Mouse (Mus musculus): Measurements from ENCODE around the gene 4930518I15Rik. TPM values are rescaled to one million over a fixed set of nuclear protein-coding genes. Genes with fewer than 3 reads are reported as not detected.
A peak's percentile ranks its signal among the peaks of the same experiment; 100 is the strongest.
"Not testable (repeated sequence)": the region's sequence is repeated elsewhere in the genome, so short reads cannot be mapped to it uniquely, and the experiment has no call there.

The 4930518I15Rik gene
- polyA plus RNA-seq, 1 experiment from 2014 or later = 10.7 TPM

DNA sequence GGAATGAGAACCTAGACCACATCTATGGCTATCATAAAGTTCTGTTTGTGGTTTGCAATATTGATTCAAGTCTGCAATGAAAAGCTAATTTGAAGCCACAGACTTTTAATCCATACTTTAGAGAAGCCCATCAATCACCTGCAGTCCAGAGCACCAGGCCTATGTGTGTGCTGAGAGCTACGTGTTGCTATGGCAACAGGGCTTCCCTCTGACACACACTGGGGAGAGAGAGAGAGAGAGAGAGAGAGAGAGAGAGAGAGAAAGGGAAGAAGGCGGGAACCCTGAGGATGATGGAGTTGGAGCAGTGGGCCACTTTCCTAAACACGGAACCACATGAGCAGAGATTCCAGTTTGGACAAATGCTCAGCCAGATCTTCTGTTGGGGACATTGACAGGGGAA, 34.5 kb upstream of the 4930518I15Rik start:
- no peak for DNase-seq (ENCODE audit: low spot score)
- Histone ChIP-seq H3K36me3 (no peaks in the 10 kb centered on the region), H3K27ac (no peak overlapping the region), H3K4me3 (no peak overlapping the region), H3K4me1 (peaks cover 6% of the 10 kb centered on the region; the same call in 1 of the 2 replicates), H3K9me3 (replicated peaks) (no peaks in the 10 kb centered on the region), H3K27me3 (ENCODE audit: low read depth, poor library complexity, severe bottlenecking) (no peaks in the 10 kb centered on the region)
- WGBS = 52% methylated on average over 3 of the region's 3 CpGs

DNA sequence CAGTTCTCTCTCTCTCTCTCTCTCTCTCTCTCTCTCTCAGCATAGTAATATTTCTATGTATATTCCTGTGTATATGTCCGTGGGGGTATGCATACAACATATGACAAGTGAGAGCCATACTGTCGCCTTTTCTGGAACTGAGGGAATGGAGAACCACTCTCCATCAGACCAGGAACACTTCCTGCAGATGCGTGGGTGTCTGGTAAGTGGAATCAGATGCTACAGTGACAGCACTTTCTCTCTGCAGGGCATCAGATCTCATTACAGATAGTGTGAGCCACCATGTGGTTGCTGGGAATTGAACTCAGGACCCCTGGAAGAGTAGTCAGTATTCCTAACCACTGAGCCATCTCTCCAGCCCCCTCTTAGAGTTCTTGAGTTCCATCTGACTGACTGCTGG, 30.7 kb upstream of the 4930518I15Rik start:
- WGBS = 75% methylated on average over 3 of the region's 3 CpGs
- no peaks in the 10 kb centered on the region for H3K9me3 ChIP-seq (replicated peaks)
- H3K27me3 ChIP-seq (ENCODE audit: low read depth, poor library complexity, severe bottlenecking) = no peaks in the 10 kb centered on the region
- H3K27ac ChIP-seq = no peak overlapping the region
- H3K4me1 ChIP-seq = peaks cover 24% of the 10 kb centered on the region
- no peak overlapping the region for H3K4me3 ChIP-seq
- DNase-seq (ENCODE audit: low spot score) = no peak
- H3K36me3 ChIP-seq = no peaks in the 10 kb centered on the region

DNA sequence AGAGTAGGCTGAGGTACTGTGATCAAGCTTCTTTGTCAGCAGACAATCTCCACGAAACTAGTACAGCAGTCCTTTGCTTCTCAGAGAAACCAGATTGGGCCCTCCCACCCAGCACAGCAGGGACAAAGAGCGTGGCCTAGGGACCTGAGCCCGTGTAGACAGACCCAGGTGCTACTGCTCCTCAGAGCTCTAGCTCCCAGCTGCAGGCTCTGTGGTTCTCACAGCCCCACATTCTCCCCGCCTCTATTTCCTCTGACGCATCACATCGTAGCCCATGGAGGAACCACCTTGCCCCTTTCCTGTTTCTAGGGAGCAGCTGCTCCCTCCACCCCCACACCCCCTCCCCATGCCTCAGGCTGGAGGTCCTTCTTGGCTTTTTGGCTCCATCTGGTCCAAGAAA, 29.3 kb upstream of the 4930518I15Rik start, which contains the start of gene Sla2:
Sla2 (minus strand) TSS at position 176 of the 400 bp plus-strand sequence.
- no peaks in the 10 kb centered on the region for H3K27me3 ChIP-seq (ENCODE audit: low read depth, poor library complexity, severe bottlenecking)
- DNase-seq (ENCODE audit: low spot score) = no peak
- no peaks in the 10 kb centered on the region for H3K36me3 ChIP-seq
- H3K4me1 ChIP-seq = peaks cover 19% of the 10 kb centered on the region
- H3K4me3 ChIP-seq = no peak within 1 kb of the TSS
- peak within 1 kb of the TSS; percentile 33; the same call in 1 of the 2 replicates for H3K27ac ChIP-seq
- H3K9me3 ChIP-seq (replicated peaks) = no peaks in the 10 kb centered on the region
- 67% methylated on average over 6 of the region's 6 CpGs for WGBS

GRCm38 (mm10) chr2:156886084-156886631, 28.4 kb upstream of the 4930518I15Rik start:
- Histone ChIP-seq H3K27me3 (ENCODE audit: low read depth, poor library complexity, severe bottlenecking) (no peaks in the 10 kb centered on the region), H3K4me3 (no peak overlapping the region), H3K36me3 (no peaks in the 10 kb centered on the region), H3K4me1 (peaks cover 18% of the 10 kb centered on the region), H3K27ac (no peak overlapping the region), H3K9me3 (replicated peaks) (no peaks in the 10 kb centered on the region)
- no peak for DNase-seq (ENCODE audit: low spot score)
- 80% methylated on average over 10 of the region's 10 CpGs for WGBS

- not testable (repeated sequence) for H3K36me3 ChIP-seq; H3K27me3 ChIP-seq (ENCODE audit: low read depth, poor library complexity, severe bottlenecking); DNase-seq (ENCODE audit: low spot score); H3K4me3 ChIP-seq; H3K27ac ChIP-seq; H3K9me3 ChIP-seq (replicated peaks)
- WGBS = 63% methylated on average over 2 of the region's 2 CpGs
- H3K4me1 ChIP-seq = peaks cover 18% of the 10 kb centered on the region
Measured at GRCm38 (mm10) chr2:156885666-156886065, 27.9 kb upstream of the 4930518I15Rik start.

GRCm38 (mm10) chr2:156884396-156885211, 26.9 kb upstream of the 4930518I15Rik start:
- Histone ChIP-seq H3K36me3 (no peaks in the 10 kb centered on the region), H3K27ac (no peak overlapping the region), H3K27me3 (ENCODE audit: low read depth, poor library complexity, severe bottlenecking) (no peaks in the 10 kb centered on the region), H3K4me3 (no peak overlapping the region), H3K9me3 (replicated peaks) (no peaks in the 10 kb centered on the region), H3K4me1 (peaks cover 18% of the 10 kb centered on the region)
- WGBS = 90% methylated on average over 10 of the region's 10 CpGs
- no peak for DNase-seq (ENCODE audit: low spot score)

- H3K27ac ChIP-seq = no peak overlapping the region
- no peaks in the 10 kb centered on the region for H3K36me3 ChIP-seq
- 41% methylated on average over 10 of the region's 10 CpGs for WGBS
- H3K9me3 ChIP-seq (replicated peaks) = no peaks in the 10 kb centered on the region
- no peak overlapping the region for H3K4me3 ChIP-seq
- peaks cover 22% of the 10 kb centered on the region for H3K4me1 ChIP-seq
- no peak for DNase-seq (ENCODE audit: low spot score)
- H3K27me3 ChIP-seq (ENCODE audit: low read depth, poor library complexity, severe bottlenecking) = no peaks in the 10 kb centered on the region
Measured at GRCm38 (mm10) chr2:156882431-156883001, 24.8 kb upstream of the 4930518I15Rik start.

- Histone ChIP-seq H3K36me3 (peaks cover 14% of the 10 kb centered on the region), H3K27ac (no peak overlapping the region), H3K9me3 (replicated peaks) (no peaks in the 10 kb centered on the region), H3K4me3 (no peak overlapping the region), H3K4me1 (peaks cover 4% of the 10 kb centered on the region), H3K27me3 (ENCODE audit: low read depth, poor library complexity, severe bottlenecking) (no peaks in the 10 kb centered on the region)
- WGBS = 89% methylated on average over 3 of the region's 3 CpGs
- DNase-seq (ENCODE audit: low spot score) = no peak
Measured at GRCm38 (mm10) chr2:156879541-156879940, 21.8 kb upstream of the 4930518I15Rik start.

- H3K4me3 ChIP-seq = no peak overlapping the region
- peaks cover 4% of the 10 kb centered on the region for H3K4me1 ChIP-seq
- DNase-seq (ENCODE audit: low spot score) = no peak
- WGBS = 67% methylated on average over 9 of the region's 9 CpGs
- no peak overlapping the region for H3K27ac ChIP-seq
- peaks cover 32% of the 10 kb centered on the region for H3K36me3 ChIP-seq
- H3K9me3 ChIP-seq (replicated peaks) = no peaks in the 10 kb centered on the region
- no peaks in the 10 kb centered on the region for H3K27me3 ChIP-seq (ENCODE audit: low read depth, poor library complexity, severe bottlenecking)
Measured at GRCm38 (mm10) chr2:156877726-156878125, 20.0 kb upstream of the 4930518I15Rik start.

GRCm38 (mm10) chr2:156874760-156875510, 17.2 kb upstream of the 4930518I15Rik start:
- H3K4me3 ChIP-seq = no peak overlapping the region
- no peaks in the 10 kb centered on the region for H3K9me3 ChIP-seq (replicated peaks)
- H3K4me1 ChIP-seq = peaks cover 4% of the 10 kb centered on the region
- WGBS = 96% methylated on average over 4 of the region's 4 CpGs
- H3K36me3 ChIP-seq = peaks cover 60% of the 10 kb centered on the region
- no peak overlapping the region for H3K27ac ChIP-seq
- DNase-seq (ENCODE audit: low spot score) = no peak
- H3K27me3 ChIP-seq (ENCODE audit: low read depth, poor library complexity, severe bottlenecking) = no peaks in the 10 kb centered on the region

DNA sequence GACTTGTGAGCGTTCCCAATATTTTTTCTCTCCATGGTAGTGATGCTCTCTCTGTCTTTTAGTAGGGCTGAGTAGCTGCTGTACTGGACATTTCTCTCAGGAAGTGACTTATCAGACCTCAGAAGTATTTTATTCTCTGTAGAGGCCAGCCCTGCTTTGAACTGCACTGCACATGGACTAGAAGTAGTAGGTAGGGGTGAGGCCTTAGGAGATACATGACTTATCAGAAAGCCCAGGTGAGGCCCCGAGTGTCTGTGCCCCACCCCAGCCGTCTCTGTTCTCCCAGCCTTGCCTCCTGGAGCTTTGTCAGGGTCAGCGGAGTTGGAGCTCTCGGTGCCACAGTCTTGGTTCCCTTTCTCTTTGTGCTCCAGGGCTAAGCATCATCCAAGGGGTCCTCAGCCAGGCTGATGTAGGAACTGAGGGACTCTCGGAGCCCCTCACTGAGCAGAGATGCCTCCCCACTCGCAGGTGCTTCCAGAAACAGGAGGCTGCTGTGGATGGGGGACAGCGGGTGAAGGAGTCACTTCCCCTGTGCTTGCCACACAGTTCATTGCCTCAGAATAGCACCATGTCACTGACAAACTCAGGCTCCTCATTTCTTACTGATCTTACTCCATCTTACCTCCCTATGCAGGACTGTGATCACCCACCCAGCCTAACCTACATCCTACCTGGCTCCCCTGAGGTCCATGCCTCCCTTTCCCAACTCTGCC, 16.5 kb upstream of the 4930518I15Rik start:
- Histone ChIP-seq H3K9me3 (replicated peaks) (no peaks in the 10 kb centered on the region), H3K27ac (no peak overlapping the region), H3K4me1 (peaks cover 4% of the 10 kb centered on the region), H3K4me3 (no peak overlapping the region), H3K36me3 (peaks cover 68% of the 10 kb centered on the region), H3K27me3 (ENCODE audit: low read depth, poor library complexity, severe bottlenecking) (no peaks in the 10 kb centered on the region)
- 93% methylated on average over 8 of the region's 8 CpGs for WGBS
- no peak for DNase-seq (ENCODE audit: low spot score)

DNA sequence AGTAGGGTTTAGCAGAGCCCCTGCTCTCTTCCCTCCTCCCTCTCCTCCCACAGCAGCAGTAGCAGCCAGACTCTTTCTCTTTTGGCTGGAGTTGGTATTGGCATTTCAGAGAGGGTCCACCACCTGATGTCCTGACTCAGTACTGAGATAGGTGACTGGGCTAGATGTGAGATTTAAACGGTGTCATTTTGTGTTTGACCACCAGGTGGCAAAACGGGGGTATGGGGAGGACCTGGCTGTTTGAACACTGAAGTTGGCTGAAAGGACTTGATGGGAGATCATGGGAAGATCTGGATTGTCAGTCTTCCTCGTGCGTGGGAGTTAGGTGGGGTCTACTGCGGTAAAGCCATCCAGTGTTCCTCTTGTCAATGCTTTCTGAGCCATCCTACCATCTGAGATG, 15.9 kb upstream of the 4930518I15Rik start:
- H3K36me3 ChIP-seq = peaks cover 73% of the 10 kb centered on the region
- H3K27me3 ChIP-seq (ENCODE audit: low read depth, poor library complexity, severe bottlenecking) = no peaks in the 10 kb centered on the region
- H3K9me3 ChIP-seq (replicated peaks) = no peaks in the 10 kb centered on the region

More for the DNA sequence above, 15.9 kb upstream of the 4930518I15Rik start:
- H3K4me3 ChIP-seq = no peak overlapping the region
- peaks cover 4% of the 10 kb centered on the region for H3K4me1 ChIP-seq
- DNase-seq (ENCODE audit: low spot score) = peak; percentile 76
- no peak overlapping the region for H3K27ac ChIP-seq
- WGBS = 40% methylated on average over 5 of the region's 5 CpGs
